Mouse (Mus musculus) heart, postnatal 0 days (tissue): ENCODE results near the gene Mark4. TPM values are rescaled to one million over a fixed set of nuclear protein-coding genes. Genes with fewer than 3 reads are reported as not detected.

Experiments
- ATAC-seq: fragments of 200-750 bp; cut with Nextera tagmentation; 2 replicates; pipeline ENCODE4 v1.8.0; 2017; ENCODE audit warnings: low read depth, moderate number of reproducible peaks, moderate library complexity; ENCODE audit not compliant: insufficient read depth
- DNase-seq: peaks from one replicate; pipeline ENCODE4 v3.0.0-alpha.2; 2016; ENCODE audit warnings: low spot score
- H3K27ac ChIP-seq: fragments of 300-500 bp; sonication (generic); 2 replicates; pipeline ENCODE4 v1.5.1; 2014; ENCODE audit warnings: low read depth, mild to moderate bottlenecking
- H3K27me3 ChIP-seq: fragments of 300-500 bp; sonication (generic); 2 replicates; pipeline ENCODE4 v1.6.1; 2014; ENCODE audit warnings: low read length, mixed read lengths; ENCODE audit not compliant: control insufficient read depth, insufficient read depth
- H3K36me3 ChIP-seq: fragments of 300-500 bp; sonication (generic); replicated peaks from 2 replicates; pipeline ENCODE4 v1.6.1; 2014; ENCODE audit warnings: low read length, mixed read lengths; ENCODE audit not compliant: control insufficient read depth, insufficient read depth
- H3K4me1 ChIP-seq: fragments of 300-500 bp; sonication (generic); 2 replicates; pipeline ENCODE4 v1.6.1; 2014; ENCODE audit warnings: antibody characterized with exemption; ENCODE audit not compliant: control insufficient read depth, insufficient read depth
- H3K4me2 ChIP-seq: fragments of 300-500 bp; sonication (generic); 2 replicates; pipeline ENCODE4 v1.6.1; 2014; ENCODE audit warnings: low read depth, mild to moderate bottlenecking, low read length, moderate library complexity
- H3K4me3 ChIP-seq: fragments of 300-500 bp; sonication (generic); 2 replicates; pipeline ENCODE4 v1.5.1; 2014; ENCODE audit warnings: low read depth, low read length
- H3K9ac ChIP-seq: fragments of 300-500 bp; sonication (generic); replicated peaks from 2 replicates; pipeline ENCODE4 v1.6.1; 2014; ENCODE audit warnings: low read depth, low read length, mixed read lengths
- H3K9me3 ChIP-seq: fragments of 300-500 bp; sonication (generic); replicated peaks from 2 replicates; pipeline ENCODE4 v1.6.1; 2016; ENCODE audit warnings: low read length; ENCODE audit not compliant: control insufficient read depth
- CTCF ChIP-seq: IDR thresholded peaks from 2 replicates; pipeline ENCODE4 v1.5.1; 2016; ENCODE audit warnings: antibody characterized with exemption, control low read depth, low read depth
- EP300 ChIP-seq: IDR thresholded peaks from 2 replicates; pipeline ENCODE4 v1.6.1; 2016; ENCODE audit warnings: antibody characterized with exemption, low read depth
- WGBS: fragments of 180-500 bp; shearing (Covaris S2); extraction: QIAGEN DNeasy Blood & Tissue Kit; methylation state at CpG from one replicate; pipeline ENCODE4 v1.1.7; 2014; 5-methylcytosine and 5-hydroxymethylcytosine counted together
- polyA plus RNA-seq: library from polyadenylated mRNA; unstranded; fragments of >200 nt; fragmentation: Nextera tagmentation; extraction: Ambion mirVana; gene quantifications from 2 replicates; pipeline ENCODE4 v1.2.1, GENCODE M21; 2015
- total RNA-seq: library from RNA; depleted of rRNA; stranded (reverse); fragments of >200 nt; gene quantifications from 2 replicates; pipeline ENCODE4 v1.2.3, GENCODE M21; 2014; ENCODE audit warnings: low replicate concordance

Mark4 gene
- total and polyA plus RNA-seq, 2 experiments from 2014 or later: 5.6 to 26.4 TPM

- H3K27ac ChIP-seq: no peak overlapping the region
- H3K36me3 ChIP-seq: peaks cover 56% of the 10 kb centered on the region
- no peak overlapping the region for H3K4me3 ChIP-seq
- no peaks in the 10 kb centered on the region for H3K9me3 ChIP-seq
- 82% methylated on average over 12 of the region's 12 CpGs for WGBS
- DNase-seq: no peak
- H3K4me1 ChIP-seq: no peaks in the 10 kb centered on the region
- ATAC-seq: no peak
- no peak overlapping the region for H3K4me2 ChIP-seq
- TF ChIP-seq EP300 (no peak), CTCF (no peak)
- H3K9ac ChIP-seq: no peak overlapping the region
- no peaks in the 10 kb centered on the region for H3K27me3 ChIP-seq
These were observed 9.5 kb downstream of the Mark4 start for GRCm38 (mm10) chr7:19449165-19449564.

- TF ChIP-seq EP300: no peak
- Histone ChIP-seq H3K4me3 (no peak overlapping the region), H3K36me3 (peaks cover 60% of the 10 kb centered on the region), H3K27ac (no peak overlapping the region), H3K9me3 (no peaks in the 10 kb centered on the region), H3K9ac (no peak overlapping the region), H3K4me1 (no peaks in the 10 kb centered on the region), H3K4me2 (no peak overlapping the region), H3K27me3 (no peaks in the 10 kb centered on the region)
- ATAC-seq (no peak), DNase-seq (no peak)
- WGBS: 88% methylated on average over 16 of the region's 16 CpGs
These were observed 10.9 kb downstream of the Mark4 start for GRCm38 (mm10) chr7:19447689-19448088.

DNA sequence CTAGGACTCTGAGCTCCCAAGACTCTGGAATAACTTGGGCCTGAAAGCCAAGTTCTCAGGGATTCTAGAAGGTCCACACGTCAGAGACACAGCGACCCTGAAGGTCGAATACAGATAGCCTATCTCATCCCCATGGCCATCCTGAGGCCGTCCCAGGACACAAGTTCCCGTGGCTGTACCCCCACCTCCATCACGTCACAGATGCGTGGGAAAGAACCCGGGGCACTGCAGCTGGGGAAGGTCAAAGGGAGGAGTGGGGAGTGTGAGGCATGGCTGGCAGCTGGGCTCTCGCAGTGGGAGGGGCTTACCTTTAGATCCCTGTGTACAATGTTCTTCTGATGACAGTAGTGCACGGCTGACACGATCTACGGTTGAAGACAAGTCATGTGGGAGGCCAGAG lies 13.8 kb downstream of the Mark4 start:
- Histone ChIP-seq H3K9me3 (no peaks in the 10 kb centered on the region), H3K4me3 (no peak overlapping the region), H3K4me1 (no peaks in the 10 kb centered on the region), H3K27me3 (no peaks in the 10 kb centered on the region), H3K9ac (no peak overlapping the region), H3K4me2 (no peak overlapping the region), H3K27ac (no peak overlapping the region), H3K36me3 (peaks cover 69% of the 10 kb centered on the region)
- 68% methylated on average over 12 of the region's 12 CpGs for WGBS
- DNase-seq (no peak), ATAC-seq (no peak)
- no peak for TF ChIP-seq CTCF

DNA sequence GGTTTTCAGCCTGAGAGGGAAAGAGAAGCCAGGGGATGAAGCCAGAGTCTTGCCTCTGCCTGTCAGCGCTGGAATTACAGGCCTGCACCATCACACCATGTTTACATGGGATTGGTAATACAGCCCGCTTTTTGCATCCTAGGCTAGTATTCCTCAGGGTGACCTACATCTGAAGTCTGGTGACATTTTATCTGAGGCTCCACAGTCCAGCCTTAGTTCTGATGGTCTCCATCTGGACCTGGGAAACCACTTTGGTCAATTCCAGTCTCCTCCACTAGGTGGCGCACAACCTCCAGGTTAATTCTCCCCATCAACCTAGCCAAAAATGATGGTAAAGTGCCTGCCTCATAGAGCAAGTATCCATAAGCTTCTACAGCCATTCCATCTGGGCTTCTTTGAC lies 15.3 kb downstream of the Mark4 start:
- no peaks in the 10 kb centered on the region for H3K4me1 ChIP-seq
- H3K27me3 ChIP-seq: no peaks in the 10 kb centered on the region
- no peak overlapping the region for H3K27ac ChIP-seq
- no peak overlapping the region for H3K9ac ChIP-seq
- ATAC-seq: peak; percentile 69
- H3K9me3 ChIP-seq: no peaks in the 10 kb centered on the region
- no peak overlapping the region for H3K4me3 ChIP-seq
- peaks cover 60% of the 10 kb centered on the region for H3K36me3 ChIP-seq
- DNase-seq: peak; percentile 61
- H3K4me2 ChIP-seq: no peak overlapping the region
- 36% methylated on average over 3 of the region's 3 CpGs for WGBS
- no peak for TF ChIP-seq EP300
- peak; percentile 88 for TF ChIP-seq CTCF

- H3K36me3 ChIP-seq: peaks cover 59% of the 10 kb centered on the region
These were observed 17.1 kb downstream of the Mark4 start for GRCm38 (mm10) chr7:19441448-19442091.

GRCm38 (mm10) chr7:19437048-19437447 lies 21.6 kb downstream of the Mark4 start:
- DNase-seq (no peak), ATAC-seq (no peak)

More at GRCm38 (mm10) chr7:19441448-19442091, 17.1 kb downstream of the Mark4 start:
- WGBS: 55% methylated on average over 9 of the region's 9 CpGs
- H3K4me2 ChIP-seq: no peak overlapping the region
- H3K4me1 ChIP-seq: no peaks in the 10 kb centered on the region
- no peaks in the 10 kb centered on the region for H3K27me3 ChIP-seq
- H3K9ac ChIP-seq: no peak overlapping the region
- peak; percentile 35; the same call in 1 of the 2 replicates for ATAC-seq
- no peak overlapping the region for H3K4me3 ChIP-seq
- H3K9me3 ChIP-seq: no peaks in the 10 kb centered on the region
- H3K27ac ChIP-seq: 0 out of 2 replicates have a peak overlapping the region, but pooled peaks have one; percentile 34
- TF ChIP-seq CTCF (no peak), EP300 (no peak)
- no peak for DNase-seq

More at GRCm38 (mm10) chr7:19437048-19437447, 21.6 kb downstream of the Mark4 start:
- WGBS: 90% methylated on average over 9 of the region's 9 CpGs
- no peak overlapping the region for H3K4me3 ChIP-seq
- H3K4me2 ChIP-seq: no peak overlapping the region
- TF ChIP-seq EP300 (no peak), CTCF (no peak)
- peaks cover 86% of the 10 kb centered on the region for H3K36me3 ChIP-seq
- no peaks in the 10 kb centered on the region for H3K27me3 ChIP-seq
- no peak overlapping the region for H3K27ac ChIP-seq
- H3K9me3 ChIP-seq: no peaks in the 10 kb centered on the region
- no peak overlapping the region for H3K9ac ChIP-seq
- H3K4me1 ChIP-seq: no peaks in the 10 kb centered on the region
